Mouse (Mus musculus) forebrain, embryonic 16.5 days (tissue): Measurements from ENCODE around the gene Zfp57. TPM values are rescaled to one million over a fixed set of nuclear protein-coding genes. Genes with fewer than 3 reads are reported as not detected.

ENCODE experiments used
- polyA plus RNA-seq: library from polyadenylated mRNA; unstranded; fragments of >200 nt; fragmentation: Nextera tagmentation; extraction: Ambion mirVana; gene quantifications from 2 replicates; pipeline ENCODE4 v1.2.1, GENCODE M21; 2015

The Zfp57 gene
- polyA plus RNA-seq, 1 experiment from 2014 or later: 383 TPM

Other genes starting within 250 kb of the Zfp57 start
- not detected in 2 replicates for gene H2-M10.5, start 228.3 kb upstream of the Zfp57 start, polyA plus RNA-seq
- gene H2-M10.6, start 189.0 kb upstream of the Zfp57 start, polyA plus RNA-seq: not detected in 2 replicates
- 33.1 and 38.2 TPM in 2 replicates for gene Trim26, start 164.0 kb upstream of the Zfp57 start, polyA plus RNA-seq
- 0.25 and 0.31 TPM in 2 replicates for gene Trim15, start 134.0 kb upstream of the Zfp57 start, polyA plus RNA-seq
- gene Trim10, start 131.6 kb upstream of the Zfp57 start, polyA plus RNA-seq: 1.1 and 1.7 TPM in 2 replicates
- gene Trim40, start 111.0 kb upstream of the Zfp57 start, polyA plus RNA-seq: not detected in 2 replicates
- not detected in 2 replicates for gene Trim31, start 103.0 kb upstream of the Zfp57 start, polyA plus RNA-seq
- 0.87 and 1.1 TPM in 2 replicates for gene Rnf39, start 58.2 kb upstream of the Zfp57 start, polyA plus RNA-seq
- gene Ppp1r11, start 49.4 kb upstream of the Zfp57 start, polyA plus RNA-seq: 143 and 146 TPM in 2 replicates
- 58.9 and 66.9 TPM in 2 replicates for gene Znrd1, start 42.6 kb upstream of the Zfp57 start, polyA plus RNA-seq
- 4.8 and 5.1 TPM in 2 replicates for gene Znrd1as, start 42.6 kb upstream of the Zfp57 start, polyA plus RNA-seq
- 0.25 TPM in 1 of 2 replicates, not detected in the other for gene 2410137M14Rik, start 19.9 kb upstream of the Zfp57 start, polyA plus RNA-seq
- 1.6 and 2.3 TPM in 2 replicates for gene H2-M5, start 11.6 kb upstream of the Zfp57 start, polyA plus RNA-seq
- 1.9 and 2.9 TPM in 2 replicates for gene Mog, start 22.2 kb downstream of the Zfp57 start, polyA plus RNA-seq
- 46.0 and 58.6 TPM in 2 replicates for gene Gabbr1, start 44.8 kb downstream of the Zfp57 start, polyA plus RNA-seq
- gene Olfr90, start 87.3 kb downstream of the Zfp57 start, polyA plus RNA-seq: not detected in 2 replicates
- not detected in 2 replicates for gene Olfr91, start 97.1 kb downstream of the Zfp57 start, polyA plus RNA-seq
- gene Olfr92, start 118.9 kb downstream of the Zfp57 start, polyA plus RNA-seq: not detected in 2 replicates
- not detected in 2 replicates for gene Olfr93, start 160.3 kb downstream of the Zfp57 start, polyA plus RNA-seq
- not detected in 2 replicates for gene Ubd, start 192.7 kb downstream of the Zfp57 start, polyA plus RNA-seq
- gene Olfr94, start 199.8 kb downstream of the Zfp57 start, polyA plus RNA-seq: not detected in 2 replicates
- gene Olfr95, start 212.0 kb downstream of the Zfp57 start, polyA plus RNA-seq: not detected in 2 replicates
- gene Olfr96, start 219.0 kb downstream of the Zfp57 start, polyA plus RNA-seq: not detected in 2 replicates
- not detected in 2 replicates for gene Olfr97, start 236.2 kb downstream of the Zfp57 start, polyA plus RNA-seq